Mouse (Mus musculus) intestine, embryonic 15.5 days (tissue): Measurements from ENCODE around the gene Avp. TPM values are rescaled to one million over a fixed set of nuclear protein-coding genes. Genes with fewer than 3 reads are reported as not detected.

Experiments used
- ATAC-seq: fragments of 200-750 bp; cut with Nextera tagmentation; 2 replicates; pipeline ENCODE4 v1.8.0; 2017; ENCODE audit warnings: moderate TSS enrichment, moderate library complexity
- H3K27ac ChIP-seq: fragments of 300-500 bp; sonication (generic); 2 replicates; pipeline ENCODE4 v1.5.1; 2015; ENCODE audit warnings: mild to moderate bottlenecking, inconsistent platforms
- H3K27me3 ChIP-seq: fragments of 300-500 bp; sonication (generic); replicated peaks from 2 replicates; pipeline ENCODE4 v1.6.1; 2015; ENCODE audit warnings: inconsistent platforms
- H3K36me3 ChIP-seq: fragments of 300-500 bp; sonication (generic); 2 replicates; pipeline ENCODE4 v1.6.1; 2015; ENCODE audit warnings: inconsistent platforms
- H3K4me1 ChIP-seq: fragments of 300-500 bp; sonication (generic); replicated peaks from 2 replicates; pipeline ENCODE4 v1.6.1; 2015; ENCODE audit warnings: inconsistent platforms
- H3K4me2 ChIP-seq: fragments of 300-500 bp; sonication (generic); replicated peaks from 2 replicates; pipeline ENCODE4 v1.6.1; 2015; ENCODE audit warnings: mild to moderate bottlenecking, inconsistent platforms
- H3K4me3 ChIP-seq: fragments of 300-500 bp; sonication (generic); replicated peaks from 2 replicates; pipeline ENCODE4 v1.5.1; 2015; ENCODE audit warnings: inconsistent platforms
- H3K9ac ChIP-seq: fragments of 300-500 bp; sonication (generic); 2 replicates; pipeline ENCODE4 v1.6.1; 2015; ENCODE audit warnings: inconsistent platforms
- H3K9me3 ChIP-seq: fragments of 300-500 bp; sonication (generic); 2 replicates; pipeline ENCODE4 v1.6.1; 2016; ENCODE audit warnings: inconsistent platforms
- WGBS: fragments of 180-500 bp; shearing (Covaris S2); methylation state at CpG from one replicate; pipeline ENCODE4 v1.1.7; 2015; 5-methylcytosine and 5-hydroxymethylcytosine counted together
- polyA plus RNA-seq: library from polyadenylated mRNA; unstranded; fragments of >200 nt; fragmentation: Nextera tagmentation; extraction: Ambion mirVana; gene quantifications from 2 replicates; pipeline ENCODE4 v1.2.1, GENCODE M21; 2015

Avp gene
- not detected in 2 replicates for polyA plus RNA-seq

- H3K27me3 ChIP-seq: peaks cover 56% of the 10 kb centered on the region
- no peaks in the 10 kb centered on the region for H3K9me3 ChIP-seq
- H3K9ac ChIP-seq: no peak within 1 kb of the TSS
- H3K4me1 ChIP-seq: peaks cover 18% of the 10 kb centered on the region
- H3K4me3 ChIP-seq: no peak within 1 kb of the TSS
- H3K36me3 ChIP-seq: no peaks in the 10 kb centered on the region
- 38% methylated on average over 10 of the region's 10 CpGs for WGBS
- ATAC-seq: no peak
- no peak within 1 kb of the TSS for H3K27ac ChIP-seq
- no peak within 1 kb of the TSS for H3K4me2 ChIP-seq
Observed at GRCm38 (mm10) chr2:130582552-130582951, at the start of gene Avp. Avp (minus strand) TSS chr2:130582554.

GRCm38 (mm10) chr2:130629839-130630203 lies 47.5 kb upstream of the Avp start, which contains the start of the genes Fastkd5 and Ubox5:
Fastkd5 (minus strand) TSS chr2:130630027.
Ubox5 (minus strand) TSS chr2:130630038.
- Histone ChIP-seq H3K36me3 (no peaks in the 10 kb centered on the region; the same call in 1 of the 2 replicates), H3K4me1 (peaks cover 10% of the 10 kb centered on the region), H3K9ac (peak within 1 kb of the TSS; percentile 88), H3K27me3 (peaks cover 7% of the 10 kb centered on the region; the same call in 1 of the 2 replicates), H3K27ac (peak within 1 kb of the TSS; percentile 62), H3K9me3 (no peaks in the 10 kb centered on the region), H3K4me2 (peak within 1 kb of the TSS; percentile 67), H3K4me3 (peak within 1 kb of the TSS; percentile 92)
- ATAC-seq: peak; percentile 87
- 0% methylated on average over 25 of the region's 25 CpGs for WGBS

- H3K4me1 ChIP-seq: peaks cover 4% of the 10 kb centered on the region; the same call in 1 of the 2 replicates
- no peaks in the 10 kb centered on the region for H3K9me3 ChIP-seq
- H3K36me3 ChIP-seq: no peaks in the 10 kb centered on the region; the same call in 1 of the 2 replicates
- WGBS: 1% methylated on average over 37 of the region's 37 CpGs
- H3K27me3 ChIP-seq: peaks cover 3% of the 10 kb centered on the region; the same call in 1 of the 2 replicates
- H3K27ac ChIP-seq: peak overlapping the region; percentile 62
- ATAC-seq: peak; percentile 67
- H3K9ac ChIP-seq: peak overlapping the region; percentile 88
- H3K4me3 ChIP-seq: peak overlapping the region; percentile 92
- H3K4me2 ChIP-seq: peak overlapping the region; percentile 67
Observed at GRCm38 (mm10) chr2:130629080-130629838, 46.9 kb upstream of the Avp start.

- no peak overlapping the region for H3K27ac ChIP-seq
- H3K9me3 ChIP-seq: no peaks in the 10 kb centered on the region
- no peak overlapping the region for H3K9ac ChIP-seq
- H3K4me3 ChIP-seq: peak overlapping the region; percentile 92; the same call in 1 of the 2 replicates
- H3K36me3 ChIP-seq: no peaks in the 10 kb centered on the region
- 0 out of 2 replicates have a peak, but pooled peaks cover 4% of the 10 kb centered on the region for H3K4me1 ChIP-seq
- no peaks in the 10 kb centered on the region for H3K27me3 ChIP-seq
- no peak for ATAC-seq
- WGBS: 52% methylated on average over 3 of the region's 3 CpGs
- H3K4me2 ChIP-seq: peak overlapping the region; percentile 67; the same call in 1 of the 2 replicates
Observed at GRCm38 (mm10) chr2:130628424-130628823, 46.1 kb upstream of the Avp start.

- H3K27ac ChIP-seq: no peak overlapping the region
- ATAC-seq: no peak
- 93% methylated on average over 7 of the region's 7 CpGs for WGBS
Observed at GRCm38 (mm10) chr2:130618972-130619371, 36.6 kb upstream of the Avp start.

GRCm38 (mm10) chr2:130613091-130613490 lies 30.7 kb upstream of the Avp start:
- H3K9me3 ChIP-seq: no peaks in the 10 kb centered on the region
- H3K9ac ChIP-seq: no peak overlapping the region
- H3K27me3 ChIP-seq: no peaks in the 10 kb centered on the region
- no peak overlapping the region for H3K4me3 ChIP-seq
- H3K36me3 ChIP-seq: peaks cover 5% of the 10 kb centered on the region; the same call in 1 of the 2 replicates
- no peaks in the 10 kb centered on the region for H3K4me1 ChIP-seq
- ATAC-seq: no peak
- no peak overlapping the region for H3K4me2 ChIP-seq
- 67% methylated on average over 3 of the region's 3 CpGs for WGBS
- no peak overlapping the region for H3K27ac ChIP-seq

More at GRCm38 (mm10) chr2:130618972-130619371, 36.6 kb upstream of the Avp start:
- no peaks in the 10 kb centered on the region for H3K27me3 ChIP-seq
- H3K4me3 ChIP-seq: no peak overlapping the region
- no peak overlapping the region for H3K4me2 ChIP-seq
- no peaks in the 10 kb centered on the region for H3K9me3 ChIP-seq
- H3K9ac ChIP-seq: no peak overlapping the region
- no peaks in the 10 kb centered on the region for H3K4me1 ChIP-seq
- peaks cover 11% of the 10 kb centered on the region; the same call in 1 of the 2 replicates for H3K36me3 ChIP-seq

GRCm38 (mm10) chr2:130602195-130602594 lies 19.8 kb upstream of the Avp start:
- Histone ChIP-seq H3K36me3 (peaks cover 16% of the 10 kb centered on the region), H3K27ac (no peak overlapping the region), H3K27me3 (no peaks in the 10 kb centered on the region), H3K9ac (no peak overlapping the region), H3K9me3 (no peaks in the 10 kb centered on the region), H3K4me3 (no peak overlapping the region), H3K4me2 (no peak overlapping the region), H3K4me1 (no peaks in the 10 kb centered on the region)
- WGBS: 84% methylated on average over 4 of the region's 4 CpGs
- no peak for ATAC-seq

- Histone ChIP-seq H3K27ac (no peak overlapping the region), H3K27me3 (no peaks in the 10 kb centered on the region), H3K9me3 (no peaks in the 10 kb centered on the region), H3K4me3 (no peak overlapping the region), H3K9ac (no peak overlapping the region), H3K4me2 (no peak overlapping the region), H3K4me1 (no peaks in the 10 kb centered on the region), H3K36me3 (peaks cover 27% of the 10 kb centered on the region)
- ATAC-seq: no peak
- 72% methylated on average over 3 of the region's 3 CpGs for WGBS
Observed at GRCm38 (mm10) chr2:130598399-130598798, 16.0 kb upstream of the Avp start.

GRCm38 (mm10) chr2:130597601-130598010 lies 15.3 kb upstream of the Avp start:
- no peak overlapping the region for H3K4me2 ChIP-seq
- WGBS: 16% methylated on average over 1 of the region's 1 CpGs
- H3K36me3 ChIP-seq: peaks cover 27% of the 10 kb centered on the region
- no peak overlapping the region for H3K27ac ChIP-seq
- H3K9me3 ChIP-seq: no peaks in the 10 kb centered on the region
- no peak overlapping the region for H3K9ac ChIP-seq
- H3K4me3 ChIP-seq: no peak overlapping the region
- no peaks in the 10 kb centered on the region for H3K27me3 ChIP-seq
- H3K4me1 ChIP-seq: no peaks in the 10 kb centered on the region
- no peak for ATAC-seq

GRCm38 (mm10) chr2:130595596-130595995 lies 13.2 kb upstream of the Avp start:
- Histone ChIP-seq H3K9ac (no peak overlapping the region), H3K36me3 (peaks cover 27% of the 10 kb centered on the region), H3K4me2 (no peak overlapping the region), H3K9me3 (no peaks in the 10 kb centered on the region), H3K27me3 (no peaks in the 10 kb centered on the region), H3K4me3 (no peak overlapping the region), H3K27ac (no peak overlapping the region), H3K4me1 (no peaks in the 10 kb centered on the region)
- ATAC-seq: no peak
- 79% methylated on average over 1 of the region's 1 CpGs for WGBS

- no peak overlapping the region for H3K4me2 ChIP-seq
- no peaks in the 10 kb centered on the region for H3K4me1 ChIP-seq
- no peak overlapping the region for H3K4me3 ChIP-seq
- 94% methylated on average over 2 of the region's 2 CpGs for WGBS
- no peak overlapping the region for H3K27ac ChIP-seq
- H3K36me3 ChIP-seq: 0 out of 2 replicates have a peak, but pooled peaks cover 6% of the 10 kb centered on the region
- H3K9me3 ChIP-seq: no peaks in the 10 kb centered on the region
- H3K27me3 ChIP-seq: no peaks in the 10 kb centered on the region
- ATAC-seq: no peak
- no peak overlapping the region for H3K9ac ChIP-seq
Observed at GRCm38 (mm10) chr2:130591016-130591415, 8.7 kb upstream of the Avp start.

- no peak for ATAC-seq
- H3K9ac ChIP-seq: no peak overlapping the region
- no peak overlapping the region for H3K4me2 ChIP-seq
- 93% methylated on average over 2 of the region's 2 CpGs for WGBS
- no peak overlapping the region for H3K4me3 ChIP-seq
- H3K27ac ChIP-seq: no peak overlapping the region
- no peaks in the 10 kb centered on the region for H3K9me3 ChIP-seq
- no peaks in the 10 kb centered on the region for H3K4me1 ChIP-seq
- H3K36me3 ChIP-seq: no peaks in the 10 kb centered on the region
- H3K27me3 ChIP-seq: no peaks in the 10 kb centered on the region
Observed at GRCm38 (mm10) chr2:130589761-130590160, 7.4 kb upstream of the Avp start.
